Mouse (Mus musculus) layer of hippocampus, adult 8-10 months (tissue): ENCODE results near the gene Gm14744. TPM values are rescaled to one million over a fixed set of nuclear protein-coding genes. Genes with fewer than 3 reads are reported as not detected.
"Not testable (repeated sequence)": the region's sequence is repeated elsewhere in the genome, so short reads cannot be mapped to it uniquely, and the experiment has no call there.

Experiments
- DNase-seq, 2 experiments: peaks; one replicate each; pipeline ENCODE4 v3.0.0; 2022; ENCODE audit warnings: low spot score in 2 of 2
- total RNA-seq, 4 experiments: library from RNA; stranded (reverse); gene quantifications; 2 replicates each; pipeline ENCODE4 v1.2.4; 2022

Gene Gm14744
- total RNA-seq = not detected

DNA sequence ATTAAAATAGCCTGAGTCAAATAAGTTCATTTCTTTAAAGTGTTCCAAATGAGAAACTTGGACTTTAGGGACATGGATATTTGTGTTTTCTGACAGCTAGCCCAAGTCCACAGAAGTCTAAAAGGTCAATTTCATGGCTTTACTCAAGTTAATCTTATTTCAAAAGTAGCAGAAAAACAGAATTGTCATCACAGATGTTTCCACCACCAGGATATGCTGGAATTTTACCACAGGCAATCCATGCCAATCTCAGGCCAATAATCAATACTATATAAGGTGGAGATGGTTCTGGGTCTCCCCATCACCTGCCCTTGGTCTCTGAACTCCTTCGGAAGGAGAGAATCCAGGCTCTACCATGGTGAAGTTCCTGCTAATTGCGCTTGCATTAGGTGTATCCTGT, at the start of gene Gm14744:
Gene Gm14744, plus strand, starts transcription at position 301 of the 400 bp plus-strand sequence.
- DNase-seq = not testable (repeated sequence)

DNA sequence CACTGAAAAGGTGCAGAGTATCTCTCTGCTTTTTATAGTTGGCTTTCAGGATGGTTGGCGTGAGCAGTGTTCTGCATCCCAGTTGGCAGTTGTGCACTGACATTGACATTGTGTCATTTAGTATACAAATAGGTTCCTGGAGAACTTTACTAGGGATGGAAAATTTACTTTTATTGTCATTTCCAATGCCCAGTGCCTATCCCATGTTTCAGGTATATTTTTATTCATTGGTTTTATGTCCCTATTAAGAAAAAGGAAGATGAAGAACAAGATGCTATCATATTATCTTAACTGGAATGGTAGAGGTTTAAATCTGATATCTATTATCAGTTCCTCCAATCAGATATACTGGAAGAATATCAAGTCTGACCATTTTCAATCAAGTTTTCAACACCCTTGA, 11.0 kb upstream of the Gm14744 start, which contains the start of gene Pbsn:
Gene Pbsn, minus strand, starts transcription at position 101 of the 400 bp plus-strand sequence.
- DNase-seq = no peak

DNA sequence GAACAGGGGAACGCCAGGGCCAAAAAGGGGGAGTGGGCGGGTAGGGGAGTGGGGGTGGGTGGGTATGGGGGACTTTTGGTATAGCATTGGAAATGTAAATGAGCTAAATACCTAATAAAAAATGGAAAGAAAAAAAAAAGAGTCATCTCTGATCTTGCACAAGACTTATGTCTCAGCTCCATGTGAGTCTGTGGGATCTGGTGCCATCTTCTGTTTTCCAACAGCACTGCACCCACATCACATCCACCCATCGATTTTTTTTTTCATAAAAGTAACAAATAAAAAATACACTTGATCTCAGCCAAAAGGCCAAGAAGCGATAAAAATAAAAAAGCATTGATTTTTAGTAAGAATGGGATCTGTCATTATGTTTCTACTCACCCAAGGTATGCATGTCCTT, 15.5 kb downstream of the Gm14744 start:
- peak in 1 of 2 experiments; percentile 2 for DNase-seq

Other genes starting within 250 kb of the Gm14744 start
- gene Prkx, start 68.5 kb upstream of the Gm14744 start, total RNA-seq = 10 to 100 TPM; 12.2 to 13.5 (median 12.9) TPM
- gene Pbsn, start 11.1 kb upstream of the Gm14744 start, total RNA-seq = not detected
- not detected for gene 5430402E10Rik, start 60.3 kb downstream of the Gm14744 start, total RNA-seq
- gene Obp1a, start 226.6 kb downstream of the Gm14744 start, total RNA-seq = not detected